Mouse (Mus musculus): Measurements from ENCODE around the gene Dpp6.

The Dpp6 gene

DNA sequence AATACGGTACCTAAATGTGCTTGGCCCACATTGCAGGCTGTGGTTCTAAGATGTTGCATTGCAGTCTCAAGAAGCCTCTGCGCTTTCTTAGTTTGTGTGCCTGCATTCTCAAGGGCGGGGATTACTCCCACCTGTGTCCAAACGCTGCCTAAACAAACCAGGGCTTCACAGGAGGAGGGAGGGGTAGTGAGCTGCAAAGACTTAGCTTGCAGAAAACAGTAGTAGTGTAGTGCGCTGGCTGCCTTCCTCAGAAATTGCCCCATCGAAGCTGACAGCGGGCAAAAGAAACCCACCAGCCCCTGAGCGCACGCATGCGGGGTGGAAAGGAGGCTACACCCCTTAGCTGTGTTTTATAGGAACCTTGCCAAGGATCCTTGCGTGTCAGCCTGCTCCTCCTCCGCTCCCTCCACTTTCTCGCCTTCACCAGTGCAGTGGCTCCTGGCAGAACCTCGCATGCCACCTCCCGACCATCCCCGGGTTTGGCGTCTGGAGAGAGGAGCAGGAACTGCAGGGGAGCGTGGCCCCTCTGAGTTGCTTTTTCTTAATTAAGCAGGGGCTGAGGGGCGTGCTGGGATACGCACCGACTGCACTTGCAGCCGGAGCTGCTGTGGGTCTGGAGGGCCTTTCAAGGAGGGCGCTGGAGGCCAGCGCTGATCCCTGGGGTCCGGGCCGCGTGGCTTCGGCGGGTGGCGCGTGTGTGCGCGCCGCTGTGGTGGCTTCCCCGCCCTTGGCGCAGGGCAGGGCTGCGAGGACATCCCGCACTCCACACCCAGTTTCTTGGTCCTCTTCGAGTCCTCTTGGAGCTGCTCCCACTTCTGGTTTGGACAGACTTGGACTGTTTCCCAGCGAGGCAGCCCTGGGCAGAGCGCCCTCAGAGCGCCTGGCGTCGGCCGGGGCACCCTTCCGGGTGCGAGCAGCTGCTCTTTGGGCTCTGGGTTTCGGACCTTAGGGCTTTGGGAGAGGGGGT, at the start of gene Dpp6:
Dpp6 (plus strand) TSS at position 229 of the 967 bp plus-strand sequence.
- DNase-seq (ENCODE audit: low read depth, low spot score) = no peak

DNA sequence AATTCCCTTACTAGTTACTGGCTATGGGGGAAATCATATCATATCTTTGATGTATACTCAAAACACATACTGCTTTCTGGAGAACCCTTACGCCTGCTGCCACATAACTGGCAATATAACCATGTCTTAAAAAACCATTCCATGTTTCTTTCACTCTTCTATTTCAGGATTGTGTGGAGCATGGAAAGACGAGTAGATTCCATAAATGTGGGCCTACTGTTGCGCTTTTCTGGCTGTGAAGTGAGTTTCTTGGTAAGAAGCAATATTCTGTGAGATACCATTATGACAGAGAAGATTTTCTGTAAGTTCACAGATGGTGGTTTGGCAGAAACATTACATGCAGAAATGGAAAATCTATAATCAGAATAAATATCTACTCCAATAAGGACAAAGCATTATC, 33.0 kb upstream of the Dpp6 start:
- DNase-seq (ENCODE audit: low read depth, low spot score) = no peak

DNA sequence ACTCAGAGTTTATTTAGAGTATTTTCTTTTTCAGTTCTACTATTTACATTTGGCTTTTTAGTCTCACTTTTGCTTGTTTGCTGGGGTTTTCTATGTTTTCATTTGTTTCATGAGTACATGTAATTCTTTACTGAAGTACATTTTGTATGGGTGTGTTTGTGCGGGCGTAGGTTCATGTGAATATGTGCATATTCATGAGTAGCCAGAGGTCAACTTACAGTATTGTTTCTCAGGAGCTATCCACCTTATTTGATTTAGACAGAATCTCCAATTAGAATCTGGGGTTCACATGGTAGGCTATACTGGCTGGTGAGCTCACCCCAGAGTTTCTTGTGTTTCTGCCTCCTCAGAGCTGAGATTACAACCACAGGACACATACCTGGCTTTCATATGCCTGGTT, 21.5 kb upstream of the Dpp6 start:
- no peak for DNase-seq (ENCODE audit: low read depth, low spot score)

- no peak for DNase-seq (ENCODE audit: low read depth, low spot score)
Measured at GRCm38 (mm10) chr5:26835972-26836371, 19.0 kb downstream of the Dpp6 start.

GRCm38 (mm10) chr5:26841151-26841550, 24.1 kb downstream of the Dpp6 start:
- no peak for DNase-seq (ENCODE audit: low read depth, low spot score)

GRCm38 (mm10) chr5:26854746-26855145, 37.7 kb downstream of the Dpp6 start:
- no peak for DNase-seq (ENCODE audit: low read depth, low spot score)

DNA sequence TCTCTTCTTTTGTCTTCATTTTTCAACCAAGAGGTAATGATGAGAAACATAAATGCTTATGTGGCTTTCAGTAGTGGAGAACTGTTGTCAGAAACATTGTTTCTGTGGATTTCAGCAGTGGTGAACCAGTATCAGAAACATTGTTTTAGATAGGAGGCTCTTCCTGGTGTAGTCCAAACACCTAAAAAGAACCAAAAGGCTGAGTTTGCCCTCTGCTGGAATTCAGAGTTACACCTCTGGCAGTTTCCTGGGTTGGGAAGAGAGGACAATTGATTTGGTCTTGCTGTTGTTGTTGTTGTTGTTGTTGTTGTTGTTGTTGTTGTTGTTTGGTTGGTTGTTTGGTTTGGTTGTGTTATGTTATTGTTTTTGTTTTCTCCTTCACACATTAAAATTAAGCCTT, 58.4 kb downstream of the Dpp6 start:
- no peak for DNase-seq (ENCODE audit: low read depth, low spot score)

DNA sequence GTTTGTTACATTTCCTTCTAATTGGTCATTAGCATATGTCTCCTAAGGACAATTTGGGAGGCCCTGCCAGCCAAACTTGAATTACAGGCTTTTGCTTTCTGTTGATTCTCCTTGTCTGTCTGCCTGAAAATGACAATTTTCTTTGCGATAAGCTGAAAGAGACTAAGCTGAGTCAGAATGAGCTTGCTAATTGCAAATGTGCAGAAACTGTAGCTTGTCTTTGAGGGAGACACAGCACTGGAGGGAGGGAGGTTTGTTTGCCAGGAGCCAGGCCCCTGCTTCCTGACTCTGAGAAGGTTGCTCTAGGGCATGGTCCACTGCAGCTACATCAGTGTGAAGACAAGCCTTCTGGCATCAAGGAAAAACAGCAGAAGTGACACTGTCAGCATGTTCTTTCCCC, 70.5 kb downstream of the Dpp6 start:
- no peak for DNase-seq (ENCODE audit: low read depth, low spot score)

GRCm38 (mm10) chr5:26888080-26888479, 71.1 kb downstream of the Dpp6 start:
- DNase-seq (ENCODE audit: low read depth, low spot score) = no peak

- no peak for DNase-seq (ENCODE audit: low read depth, low spot score)
Measured at GRCm38 (mm10) chr5:26894346-26894745, 77.3 kb downstream of the Dpp6 start.

- peak; percentile 1 for DNase-seq (ENCODE audit: low read depth, low spot score)
Measured at GRCm38 (mm10) chr5:26903786-26904185, 86.8 kb downstream of the Dpp6 start.

GRCm38 (mm10) chr5:26904324-26905041, 87.5 kb downstream of the Dpp6 start:
- peak; percentile 15 for DNase-seq (ENCODE audit: low read depth, low spot score)

GRCm38 (mm10) chr5:26907151-26907550, 90.1 kb downstream of the Dpp6 start:
- no peak for DNase-seq (ENCODE audit: low read depth, low spot score)

GRCm38 (mm10) chr5:26908612-26909011, 91.6 kb downstream of the Dpp6 start:
- no peak for DNase-seq (ENCODE audit: low read depth, low spot score)

GRCm38 (mm10) chr5:26910353-26910752, 93.3 kb downstream of the Dpp6 start:
- DNase-seq (ENCODE audit: low read depth, low spot score) = no peak

DNA sequence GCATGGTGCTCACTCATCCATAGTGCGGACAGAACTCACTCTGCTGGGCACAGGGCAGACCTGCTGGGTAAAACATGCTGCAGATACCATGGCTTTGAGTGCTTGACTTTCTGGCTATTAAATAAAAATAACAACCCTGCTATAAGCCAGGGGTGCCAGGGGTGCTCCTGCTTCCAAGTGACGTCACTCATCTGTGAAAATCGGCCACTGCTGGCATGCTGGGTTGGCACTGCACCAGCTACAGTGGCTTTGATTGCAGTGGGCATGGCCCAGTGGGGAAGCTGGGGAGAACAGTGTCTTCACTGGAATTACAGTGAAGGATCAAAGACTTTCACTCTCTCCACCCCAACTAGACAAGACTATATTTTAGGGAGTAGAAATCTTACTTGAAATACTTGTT, 95.0 kb downstream of the Dpp6 start:
- DNase-seq (ENCODE audit: low read depth, low spot score) = no peak

- no peak for DNase-seq (ENCODE audit: low read depth, low spot score)
Measured at GRCm38 (mm10) chr5:26918763-26919162, 101.8 kb downstream of the Dpp6 start.

DNA sequence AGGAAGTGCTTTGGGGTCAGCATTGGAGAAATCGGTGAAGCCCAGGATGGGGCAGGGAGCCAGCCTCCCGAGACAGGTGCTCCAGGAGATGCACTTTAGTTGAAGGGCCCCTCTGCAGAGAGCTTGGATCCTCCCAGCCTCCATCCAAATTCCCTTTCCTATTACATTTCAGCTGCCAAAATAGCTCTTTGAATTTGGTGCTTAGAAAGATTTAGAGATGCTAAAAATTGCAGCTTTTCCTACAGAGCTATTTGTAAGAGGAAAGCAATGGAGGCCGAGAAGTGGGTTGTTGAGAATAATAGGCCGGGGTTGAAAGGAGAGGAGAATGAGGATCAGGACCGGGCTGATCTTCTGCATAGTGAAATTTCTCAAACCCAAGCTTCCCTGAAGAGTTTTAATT, 107.5 kb downstream of the Dpp6 start:
- no peak for DNase-seq (ENCODE audit: low read depth, low spot score)

DNA sequence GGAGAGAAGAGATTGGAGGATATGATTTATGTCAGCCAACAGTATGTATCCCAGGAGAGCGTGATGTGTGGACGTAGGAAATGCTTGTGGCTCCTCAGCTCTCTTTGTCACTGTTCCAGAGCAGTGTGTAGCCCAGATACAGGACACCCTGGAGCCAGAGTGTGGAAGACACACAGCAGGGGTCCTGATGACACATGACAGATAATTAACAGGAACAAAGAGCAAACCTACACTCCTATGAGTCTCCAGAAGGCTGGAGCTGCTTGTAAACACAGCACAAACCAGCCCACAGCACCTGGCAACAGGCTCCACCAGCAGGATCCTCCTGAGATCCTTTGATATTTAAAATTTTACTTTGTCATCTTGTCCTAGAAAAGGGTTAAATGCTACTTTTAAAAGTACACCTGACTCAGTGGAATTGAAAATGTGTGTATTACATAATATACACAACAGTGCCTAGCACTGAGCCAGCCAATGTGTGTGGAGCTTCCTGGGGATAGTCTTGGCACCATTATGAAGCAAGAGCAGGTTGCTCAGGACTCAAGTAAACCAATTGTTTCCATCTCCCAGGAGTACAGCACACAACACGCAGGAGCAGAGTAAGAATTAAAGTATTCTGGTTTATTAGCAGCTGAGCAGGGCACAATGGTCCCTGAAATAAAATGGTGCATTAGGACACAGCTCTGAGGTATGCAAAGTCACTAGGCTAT, 115.6 kb downstream of the Dpp6 start:
- DNase-seq (ENCODE audit: low read depth, low spot score) = no peak

DNA sequence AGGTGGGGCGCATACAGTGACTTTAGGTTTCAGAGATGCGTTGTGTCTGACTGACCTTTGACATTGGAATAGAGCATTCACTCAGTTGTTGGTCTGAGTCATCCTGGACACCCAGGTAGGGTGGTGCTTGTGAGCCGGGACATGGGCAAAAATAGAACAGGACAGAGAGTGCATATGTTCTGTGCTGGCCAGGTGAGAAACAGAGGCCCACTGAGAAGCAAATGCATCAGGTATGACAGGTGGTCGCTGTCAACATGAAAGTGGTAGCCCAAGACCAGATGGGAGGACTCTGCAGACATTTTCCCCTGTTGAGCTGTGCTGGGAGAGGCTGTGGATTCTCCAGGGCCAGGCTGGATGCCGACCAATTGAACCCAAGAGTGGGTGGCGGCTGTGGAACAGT, 117.9 kb downstream of the Dpp6 start:
- DNase-seq (ENCODE audit: low read depth, low spot score) = no peak

- no peak for DNase-seq (ENCODE audit: low read depth, low spot score)
Measured at GRCm38 (mm10) chr5:26941471-26941870, 124.5 kb downstream of the Dpp6 start.

Data from skeletal muscle tissue, adult 2 months (tissue).